Mouse (Mus musculus) brain, adult 10 weeks (tissue): Measurements from ENCODE around the gene Tcf7l2. TPM values are rescaled to one million over a fixed set of nuclear protein-coding genes. Genes with fewer than 3 reads are reported as not detected.

Experiments used
- polyA plus RNA-seq: library from polyadenylated mRNA; stranded (reverse); fragments of 350-450 nt; fragmentation: Illumina TruSeq; extraction: RNeasy Lipid Tissue Mini Kit (QIAGEN cat#74804); gene quantifications from one replicate; pipeline ENCODE4 v1.2.3, GENCODE M21; 2015; ENCODE audit warnings: low read depth, low replicate concordance

The Tcf7l2 gene
- polyA plus RNA-seq = 33.4 TPM

GRCm38 (mm10) chr19:55741439-55741928 lies at the start of gene Tcf7l2:
Gene Tcf7l2, plus strand, starts transcription at chr19:55741820.

